Mouse (Mus musculus) forebrain, embryonic 10.5 days (tissue): Measurements from ENCODE around the gene Il10ra. TPM values are rescaled to one million over a fixed set of nuclear protein-coding genes. Genes with fewer than 3 reads are reported as not detected.

Experiments used
- DNase-seq: peaks from one replicate; pipeline ENCODE4 v3.0.0-alpha.2; 2017; ENCODE audit warnings: low spot score; ENCODE audit errors: extremely low spot score
- H3K27ac ChIP-seq: fragments of 300-500 bp; sonication (generic); 2 replicates; pipeline ENCODE4 v1.5.1; 2016; ENCODE audit warnings: mild to moderate bottlenecking
- H3K27me3 ChIP-seq: fragments of 300-500 bp; sonication (generic); 2 replicates; pipeline ENCODE4 v1.6.1; 2016; ENCODE audit warnings: mild to moderate bottlenecking; ENCODE audit not compliant: poor library complexity, severe bottlenecking
- H3K36me3 ChIP-seq: fragments of 300-500 bp; sonication (generic); replicated peaks from 2 replicates; pipeline ENCODE4 v1.6.1; 2016; ENCODE audit warnings: mild to moderate bottlenecking, moderate library complexity
- H3K4me1 ChIP-seq: fragments of 300-500 bp; sonication (generic); 2 replicates; pipeline ENCODE4 v1.6.1; 2016
- H3K4me3 ChIP-seq: fragments of 300-500 bp; sonication (generic); 2 replicates; pipeline ENCODE4 v1.5.1; 2016; ENCODE audit warnings: mild to moderate bottlenecking, moderate library complexity
- H3K9me3 ChIP-seq: fragments of 300-500 bp; sonication (generic); 2 replicates; pipeline ENCODE4 v1.6.1; 2016; ENCODE audit warnings: mild to moderate bottlenecking, moderate library complexity
- WGBS: fragments of 180-500 bp; shearing (Covaris S2); methylation state at CpG from one replicate; pipeline ENCODE4 v1.1.7; 2016; 5-methylcytosine and 5-hydroxymethylcytosine counted together
- microRNA-seq: library from miRNA; unstranded; fragments of <30 nt; microRNA quantifications from one replicate; pipeline ENCODE4, GENCODE M21; 2017
- polyA plus RNA-seq: library from polyadenylated mRNA; unstranded; fragments of >200 nt; fragmentation: Nextera tagmentation; extraction: Ambion mirVana; gene quantifications from 2 replicates; pipeline ENCODE4 v1.2.1, GENCODE M21; 2016

The Il10ra gene
- polyA plus RNA-seq, 1 experiment from 2014 or later, result 0.50 TPM

DNA sequence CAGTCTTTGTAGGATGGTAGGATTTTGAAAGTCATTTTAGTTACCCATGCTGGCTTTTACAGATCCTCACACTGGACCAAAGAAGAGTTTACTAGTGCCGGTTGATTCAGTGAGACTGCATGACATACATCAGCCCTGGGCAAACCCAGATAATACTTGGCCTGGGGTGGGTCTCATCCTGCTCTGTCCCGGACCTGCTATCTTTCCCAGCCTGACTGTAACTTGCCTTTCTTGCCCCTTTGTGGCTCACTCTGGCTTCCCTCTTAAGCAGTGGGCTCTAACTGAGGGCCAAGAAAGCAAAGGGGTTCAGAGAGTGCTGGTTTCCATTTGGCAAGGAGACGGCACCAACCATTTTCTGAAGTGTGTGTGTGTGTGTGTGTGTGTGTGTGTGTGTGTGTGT is 49.3 kb downstream of the Il10ra start:
- H3K9me3 ChIP-seq, result no peaks in the 10 kb centered on the region
- no peaks in the 10 kb centered on the region for H3K36me3 ChIP-seq
- H3K4me1 ChIP-seq, result no peaks in the 10 kb centered on the region
- no peaks in the 10 kb centered on the region for H3K27me3 ChIP-seq
- no peak overlapping the region for H3K4me3 ChIP-seq
- WGBS, result 87% methylated on average over 3 of the region's 3 CpGs
- H3K27ac ChIP-seq, result no peak overlapping the region
- DNase-seq, result no peak

DNA sequence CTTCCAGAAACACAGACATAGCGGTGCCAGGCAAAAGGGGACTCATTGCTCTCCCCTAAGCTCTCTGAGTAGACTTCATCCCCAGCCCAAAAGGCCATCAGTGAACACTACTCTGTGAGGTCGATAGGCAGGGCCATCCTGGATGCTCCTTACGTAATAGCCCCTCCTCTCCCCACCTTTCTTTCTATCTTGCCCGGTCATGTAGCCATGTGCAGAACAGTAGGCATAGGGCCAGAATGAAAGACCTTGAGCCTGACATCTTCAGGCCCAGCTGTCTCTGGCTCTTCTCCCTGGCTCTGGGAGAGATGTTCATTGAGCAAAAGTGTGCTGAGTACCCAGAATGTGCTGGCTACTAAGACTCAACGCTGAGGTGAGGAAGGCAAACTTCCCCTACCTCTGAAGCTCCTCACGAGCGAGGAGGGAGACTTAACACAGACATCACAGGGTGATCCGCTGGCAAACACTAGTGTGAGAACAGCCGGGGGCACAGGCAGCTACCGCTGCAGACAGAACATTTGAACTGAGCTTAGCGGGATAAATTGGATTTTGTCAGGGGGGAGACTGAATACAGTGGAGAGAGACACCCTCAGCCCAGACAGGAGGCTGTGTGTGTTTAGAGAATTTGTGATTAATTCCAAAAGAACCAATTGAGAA is 53.3 kb downstream of the Il10ra start:
- no peaks in the 10 kb centered on the region for H3K9me3 ChIP-seq
- H3K4me3 ChIP-seq, result no peak overlapping the region
- H3K27me3 ChIP-seq, result no peaks in the 10 kb centered on the region
- no peaks in the 10 kb centered on the region for H3K36me3 ChIP-seq
- no peak overlapping the region for H3K27ac ChIP-seq
- WGBS, result 82% methylated on average over 11 of the region's 11 CpGs
- DNase-seq, result no peak
- peaks cover 4% of the 10 kb centered on the region; the same call in 1 of the 2 replicates for H3K4me1 ChIP-seq

DNA sequence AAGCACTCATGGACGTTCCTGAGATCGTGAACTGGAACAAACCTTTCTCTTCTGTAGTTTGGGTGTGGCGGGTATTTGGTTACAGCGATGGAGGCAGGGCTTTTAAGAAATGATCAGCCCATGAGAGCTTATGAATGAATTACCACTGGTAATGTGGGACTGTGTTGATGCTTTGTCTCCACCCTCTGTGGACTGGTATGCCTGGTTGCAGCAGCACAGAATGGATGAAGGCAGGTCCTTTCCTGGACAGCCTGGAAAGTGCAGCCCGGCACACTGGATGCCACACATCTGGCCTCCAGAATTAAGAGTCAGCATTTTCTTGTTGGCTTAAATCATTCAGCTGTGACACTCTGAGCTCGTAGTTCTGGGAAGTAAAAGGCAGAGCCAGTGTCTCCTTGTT is 56.9 kb downstream of the Il10ra start:
- H3K4me1 ChIP-seq, result peaks cover 4% of the 10 kb centered on the region; the same call in 1 of the 2 replicates
- no peak overlapping the region for H3K4me3 ChIP-seq
- no peaks in the 10 kb centered on the region for H3K36me3 ChIP-seq
- 81% methylated on average over 6 of the region's 6 CpGs for WGBS
- DNase-seq, result no peak
- no peak overlapping the region for H3K27ac ChIP-seq
- H3K9me3 ChIP-seq, result no peaks in the 10 kb centered on the region
- no peaks in the 10 kb centered on the region for H3K27me3 ChIP-seq

DNA sequence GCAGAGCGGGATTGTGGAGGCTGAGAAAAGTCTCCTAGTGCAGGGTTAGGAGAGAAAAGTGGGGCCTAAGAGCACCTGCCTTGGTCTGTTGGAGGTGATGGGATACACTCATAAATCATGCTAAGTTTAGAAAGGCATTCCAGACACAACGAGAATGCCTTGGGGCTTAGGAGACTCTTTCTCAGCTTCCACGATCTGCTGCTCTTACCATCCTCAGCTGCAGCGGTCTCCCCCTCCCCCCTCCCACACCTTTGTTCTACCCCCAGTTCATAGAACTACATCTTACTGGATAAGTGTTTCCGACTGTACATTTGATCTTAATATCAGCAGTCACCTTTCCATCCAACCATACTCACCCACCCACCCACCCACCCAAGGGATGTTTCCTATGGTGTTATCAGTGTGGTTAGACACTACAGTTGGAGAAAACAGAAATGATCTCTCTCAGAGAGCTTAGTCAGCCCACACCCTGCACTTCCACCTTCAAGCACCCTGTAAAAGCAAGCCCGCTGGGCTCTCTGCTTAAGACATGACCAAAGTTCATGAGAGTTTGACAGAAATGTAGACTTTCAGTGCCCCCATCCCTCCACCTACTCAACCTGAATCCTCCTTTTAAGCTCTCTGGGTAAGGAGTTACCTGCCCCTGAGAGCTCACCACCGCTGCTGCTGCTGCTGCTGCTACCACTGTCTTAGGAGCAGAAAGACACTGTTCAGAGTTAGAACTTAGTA is 61.8 kb downstream of the Il10ra start:
- Histone ChIP-seq H3K27me3 (no peaks in the 10 kb centered on the region), H3K4me3 (no peak overlapping the region), H3K4me1 (peaks cover 8% of the 10 kb centered on the region), H3K27ac (no peak overlapping the region), H3K9me3 (no peaks in the 10 kb centered on the region), H3K36me3 (no peaks in the 10 kb centered on the region)
- DNase-seq, result no peak
- 87% methylated on average over 7 of the region's 7 CpGs for WGBS

DNA sequence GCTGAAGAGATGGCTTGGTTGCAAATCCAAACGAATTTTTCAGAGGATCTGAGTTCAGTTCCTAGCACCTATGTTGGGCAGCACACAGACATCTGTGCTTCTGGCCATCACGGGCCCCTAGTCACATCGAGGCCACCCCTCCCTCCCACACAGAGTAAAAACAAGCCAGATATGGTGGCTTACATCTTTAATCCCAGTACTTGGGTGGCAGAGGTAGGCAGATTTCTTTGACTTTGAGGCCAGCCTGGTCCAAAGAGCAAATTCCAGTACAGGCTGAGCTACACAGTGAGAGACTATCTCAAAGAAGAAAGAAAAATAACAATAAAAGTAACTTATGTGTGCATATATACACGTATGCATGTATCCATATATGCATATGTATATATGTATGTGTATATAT is 62.8 kb downstream of the Il10ra start:
- Histone ChIP-seq H3K4me1 (peaks cover 5% of the 10 kb centered on the region), H3K27ac (no peak overlapping the region), H3K4me3 (no peak overlapping the region), H3K9me3 (no peaks in the 10 kb centered on the region), H3K27me3 (no peaks in the 10 kb centered on the region), H3K36me3 (no peaks in the 10 kb centered on the region)
- DNase-seq, result no peak
- 76% methylated on average over 4 of the region's 4 CpGs for WGBS

DNA sequence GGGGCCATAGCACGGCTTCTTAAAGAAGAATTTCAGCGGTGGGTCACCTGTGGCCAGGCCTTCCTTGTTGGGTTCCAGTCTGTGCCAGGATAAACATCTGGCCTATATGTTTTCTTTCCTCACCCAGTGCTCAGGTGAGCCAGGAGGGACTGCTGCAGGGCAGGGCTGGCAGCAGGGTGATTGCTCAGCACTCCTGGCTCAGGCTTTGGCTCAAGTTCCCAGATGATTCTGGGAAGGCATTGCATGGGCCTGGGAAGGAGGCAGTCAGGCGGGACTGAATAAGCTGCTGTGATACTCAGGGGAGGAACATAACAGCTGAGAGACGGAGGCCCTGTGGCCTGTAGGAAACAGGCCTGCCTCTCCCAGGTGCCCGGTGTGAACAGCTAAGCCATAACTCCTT is 63.8 kb downstream of the Il10ra start:
- 85% methylated on average over 5 of the region's 5 CpGs for WGBS

More for the DNA sequence above, 63.8 kb downstream of the Il10ra start:
- DNase-seq, result no peak
- Histone ChIP-seq H3K27ac (no peak overlapping the region), H3K27me3 (no peaks in the 10 kb centered on the region), H3K4me3 (no peak overlapping the region), H3K36me3 (no peaks in the 10 kb centered on the region), H3K9me3 (no peaks in the 10 kb centered on the region), H3K4me1 (peaks cover 5% of the 10 kb centered on the region)

Small RNAs within 50 kb of the gene (microRNA-seq; reads per million reads assigned to microRNA genes)
- not detected for gene Mir7086

Other genes with a start within 250 kb of the Il10ra start
- gene Mpzl2, start 229.3 kb downstream of the Il10ra start, polyA plus RNA-seq, result 3.2 and 3.5 TPM in 2 replicates
- gene Mpzl3, start 214.0 kb downstream of the Il10ra start, polyA plus RNA-seq, result 2.3 and 2.7 TPM in 2 replicates
- 0.52 and 0.54 TPM in 2 replicates for gene Jaml, start 190.0 kb downstream of the Il10ra start, polyA plus RNA-seq
- 3.6 and 4.5 TPM in 2 replicates for gene Scn2b, start 151.4 kb downstream of the Il10ra start, polyA plus RNA-seq
- 0.25 and 0.41 TPM in 2 replicates for gene Scn4b, start 130.8 kb downstream of the Il10ra start, polyA plus RNA-seq
- not detected in 2 replicates for gene BC049352, start 87.1 kb downstream of the Il10ra start, polyA plus RNA-seq
- 0.19 TPM in 1 of 2 replicates, not detected in the other for gene Tmprss4, start 65.1 kb downstream of the Il10ra start, polyA plus RNA-seq
- 0.12 TPM in 1 of 2 replicates, not detected in the other for gene Tmprss13, start 50.0 kb upstream of the Il10ra start, polyA plus RNA-seq
- 159 and 161 TPM in 2 replicates for gene Fxyd6, start 101.0 kb upstream of the Il10ra start, polyA plus RNA-seq
- 0.55 and 1.2 TPM in 2 replicates for gene Fxyd2, start 130.5 kb upstream of the Il10ra start, polyA plus RNA-seq
- 0.28 and 0.79 TPM in 2 replicates for gene Dscaml1, start 157.5 kb upstream of the Il10ra start, polyA plus RNA-seq